Mouse (Mus musculus): ENCODE results near the gene Adamts4.
A peak's percentile ranks its signal among the peaks of the same experiment; 100 is the strongest.

The Adamts4 gene

DNA sequence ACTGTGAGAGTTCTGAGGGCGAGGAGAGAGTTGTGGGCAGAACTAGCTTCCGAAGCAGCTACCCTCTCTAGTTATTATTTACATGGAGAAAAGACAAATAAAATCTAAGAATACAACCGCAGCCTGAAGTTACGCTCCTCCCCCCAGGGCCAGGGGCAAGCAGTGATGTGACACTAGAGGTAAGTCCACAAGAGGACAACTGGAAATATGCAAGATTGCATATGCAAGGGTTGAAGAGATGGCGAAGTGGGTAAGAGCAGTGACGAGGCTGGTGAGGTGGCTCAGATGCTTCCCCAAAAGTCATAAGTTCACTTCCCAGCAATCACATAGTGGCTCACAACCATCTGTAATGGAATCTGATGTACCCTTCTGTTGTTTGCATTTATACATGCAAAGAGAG, 27.1 kb upstream of the Adamts4 start:
- H3K36me3 ChIP-seq (ENCODE audit: control insufficient read depth, insufficient read depth, low read length, poor library complexity, severe bottlenecking): peaks cover 1% of the 10 kb centered on the region
- peak; percentile 18 for DNase-seq (ENCODE audit: low read depth, low spot score)
- no peaks in the 10 kb centered on the region for H3K27me3 ChIP-seq (ENCODE audit: control insufficient read depth, insufficient read depth, low read length, poor library complexity, severe bottlenecking)

DNA sequence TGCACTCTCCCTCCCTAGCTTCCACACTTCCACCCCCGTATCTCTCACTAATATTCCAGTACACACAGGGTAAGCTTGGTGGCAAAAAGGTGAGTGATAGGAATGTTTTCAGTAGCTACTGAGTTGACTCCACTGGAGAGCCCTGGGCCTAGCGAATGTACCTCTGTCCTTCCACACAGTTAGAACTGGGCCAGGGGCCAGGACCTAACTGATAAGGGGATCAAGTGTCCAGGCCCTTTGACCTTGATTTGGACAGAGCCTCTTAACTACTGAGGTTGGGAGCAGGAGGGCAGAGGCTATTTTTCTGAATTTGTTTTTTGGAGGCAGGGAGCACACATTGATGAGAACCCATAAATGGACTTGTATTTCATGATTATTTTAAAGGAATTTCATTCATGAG, 26.4 kb upstream of the Adamts4 start:
- no peak for DNase-seq (ENCODE audit: low read depth, low spot score)
- no peaks in the 10 kb centered on the region for H3K27me3 ChIP-seq (ENCODE audit: control insufficient read depth, insufficient read depth, low read length, poor library complexity, severe bottlenecking)
- H3K36me3 ChIP-seq (ENCODE audit: control insufficient read depth, insufficient read depth, low read length, poor library complexity, severe bottlenecking): peaks cover 1% of the 10 kb centered on the region

DNA sequence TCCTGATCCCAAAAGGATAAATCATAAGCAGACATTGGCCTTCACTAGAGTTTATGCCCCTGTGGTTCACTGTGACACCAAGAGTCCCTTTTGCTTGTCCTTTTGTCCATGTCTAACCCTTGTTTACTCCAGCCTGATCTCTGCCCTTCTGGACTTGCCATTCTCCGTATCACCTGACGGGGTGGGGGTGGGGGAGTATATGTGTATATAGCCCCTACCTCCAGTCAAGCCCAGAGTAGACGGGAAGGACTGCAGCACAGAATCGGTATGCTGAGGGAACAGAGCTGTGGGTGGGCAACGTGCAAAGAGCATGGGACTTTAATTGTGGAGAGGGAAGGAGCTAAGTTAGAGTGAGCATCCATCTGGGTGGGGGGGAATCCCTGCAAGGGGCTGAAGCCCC, 25.4 kb upstream of the Adamts4 start, which contains the start of gene Apoa2:
Apoa2 (plus strand) TSS at position 198 of the 400 bp plus-strand sequence.
- peaks cover 1% of the 10 kb centered on the region; the same call in 1 of the 2 replicates for H3K36me3 ChIP-seq (ENCODE audit: control insufficient read depth, insufficient read depth, low read length, poor library complexity, severe bottlenecking)
- no peak for DNase-seq (ENCODE audit: low read depth, low spot score)
- H3K27me3 ChIP-seq (ENCODE audit: control insufficient read depth, insufficient read depth, low read length, poor library complexity, severe bottlenecking): no peaks in the 10 kb centered on the region

DNA sequence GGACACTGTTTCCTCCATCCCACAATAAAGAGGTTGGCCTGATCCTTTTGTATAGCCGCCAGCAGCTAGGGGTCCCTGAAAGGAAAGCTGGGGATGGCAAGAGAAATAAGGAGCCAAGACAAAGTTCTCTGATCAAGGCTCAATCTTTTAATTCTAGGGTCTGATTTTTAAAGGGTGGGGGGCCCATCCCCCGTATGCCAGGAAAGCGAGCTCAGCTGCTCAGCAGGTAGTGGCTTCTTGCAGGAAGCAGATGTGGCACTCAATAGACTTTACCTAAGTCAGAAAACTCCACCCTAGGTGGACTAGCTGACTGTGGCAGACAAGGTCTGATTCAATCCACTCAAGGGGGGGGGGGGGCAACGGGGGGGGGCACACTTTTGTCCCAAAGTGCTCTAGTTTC, 23.4 kb upstream of the Adamts4 start:
- H3K27me3 ChIP-seq (ENCODE audit: control insufficient read depth, insufficient read depth, low read length, poor library complexity, severe bottlenecking): no peaks in the 10 kb centered on the region
- no peak for DNase-seq (ENCODE audit: low read depth, low spot score)
- H3K36me3 ChIP-seq (ENCODE audit: control insufficient read depth, insufficient read depth, low read length, poor library complexity, severe bottlenecking): no peaks in the 10 kb centered on the region

DNA sequence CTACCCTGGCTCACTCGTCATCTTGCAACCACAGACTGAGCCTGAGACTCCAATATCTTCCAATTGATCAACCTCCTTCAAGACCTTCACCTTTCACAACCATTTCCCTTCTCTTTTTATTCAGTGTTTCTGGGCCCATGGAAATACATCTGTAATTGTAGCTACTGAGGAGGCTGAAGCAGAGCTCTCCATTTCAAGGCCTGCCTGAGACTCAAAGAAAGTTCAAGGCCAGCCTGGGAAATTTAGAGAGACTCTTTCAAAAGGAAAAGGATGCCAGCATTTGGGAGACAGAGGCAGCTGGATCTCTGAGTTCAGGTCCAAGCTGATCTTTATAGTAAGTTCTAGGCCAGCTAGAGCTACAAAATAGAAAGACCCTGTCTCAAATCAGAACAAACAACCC, 22.3 kb upstream of the Adamts4 start:
- Histone ChIP-seq H3K36me3 (ENCODE audit: control insufficient read depth, insufficient read depth, low read length, poor library complexity, severe bottlenecking) (no peaks in the 10 kb centered on the region), H3K27me3 (ENCODE audit: control insufficient read depth, insufficient read depth, low read length, poor library complexity, severe bottlenecking) (no peaks in the 10 kb centered on the region)
- DNase-seq (ENCODE audit: low read depth, low spot score): no peak

DNA sequence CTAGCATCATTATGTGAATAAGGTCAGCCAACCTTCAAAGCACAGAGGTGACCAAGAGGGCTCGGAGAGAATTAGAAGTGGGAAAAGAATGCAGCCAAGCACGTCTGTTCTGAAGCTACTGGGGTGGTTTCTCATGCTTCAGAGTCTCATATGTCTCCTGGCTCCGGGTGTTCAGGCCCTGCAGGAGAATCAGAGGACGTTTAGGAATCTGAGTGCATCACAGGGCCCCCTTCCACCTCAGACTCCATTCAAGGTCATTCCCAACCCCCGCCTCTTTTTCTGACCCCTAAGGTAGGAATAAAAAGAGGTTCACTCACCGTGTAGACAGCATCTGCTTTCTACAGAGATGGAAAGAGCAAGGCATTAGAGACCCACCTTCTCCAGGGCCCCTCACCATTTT, 20.5 kb upstream of the Adamts4 start:
- DNase-seq (ENCODE audit: low read depth, low spot score): no peak
- Histone ChIP-seq H3K27me3 (ENCODE audit: control insufficient read depth, insufficient read depth, low read length, poor library complexity, severe bottlenecking) (no peaks in the 10 kb centered on the region), H3K36me3 (ENCODE audit: control insufficient read depth, insufficient read depth, low read length, poor library complexity, severe bottlenecking) (no peaks in the 10 kb centered on the region)

DNA sequence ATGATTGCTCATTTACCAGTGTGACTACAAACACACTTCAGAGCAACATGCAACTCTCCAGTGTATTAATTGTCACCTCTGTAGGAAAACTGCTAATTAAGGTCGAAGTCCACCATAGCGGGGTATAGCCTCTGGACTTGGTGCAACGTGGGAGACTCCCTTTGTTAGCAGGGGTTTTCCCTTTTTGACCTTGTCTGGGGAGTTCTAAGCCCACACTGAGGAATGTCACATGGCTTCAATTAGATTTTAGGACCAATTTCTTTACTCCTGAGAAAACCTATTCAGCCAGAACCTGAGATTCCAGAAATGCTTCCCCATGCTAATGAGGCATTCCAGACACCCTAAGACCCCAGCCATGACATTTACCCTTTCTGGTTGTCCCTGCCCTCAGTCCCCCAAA, 20.0 kb upstream of the Adamts4 start:
- DNase-seq (ENCODE audit: low read depth, low spot score): no peak

DNA sequence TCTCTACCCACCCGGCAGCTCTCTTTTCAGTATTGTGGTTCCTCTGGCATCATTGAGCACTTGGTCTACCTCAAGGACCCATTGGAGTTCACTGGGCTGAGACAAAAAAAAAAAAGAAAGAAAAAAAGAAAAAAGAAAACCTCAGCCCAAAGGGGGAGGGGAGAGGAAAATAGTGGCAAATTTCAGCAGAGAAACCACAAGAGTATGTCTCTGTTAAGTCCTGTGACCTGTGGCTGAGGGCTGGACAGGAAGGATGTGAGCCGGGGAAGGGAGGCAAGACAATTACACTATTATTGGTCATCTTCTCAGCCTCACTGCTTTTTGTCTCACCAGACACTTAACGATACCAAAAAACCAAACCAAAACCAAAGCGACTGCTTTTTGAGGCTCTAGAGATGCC, 18.4 kb upstream of the Adamts4 start:
- H3K27me3 ChIP-seq (ENCODE audit: control insufficient read depth, insufficient read depth, low read length, poor library complexity, severe bottlenecking): no peaks in the 10 kb centered on the region
- peak; percentile 46 for DNase-seq (ENCODE audit: low read depth, low spot score)
- no peaks in the 10 kb centered on the region; the same call in 1 of the 2 replicates for H3K36me3 ChIP-seq (ENCODE audit: control insufficient read depth, insufficient read depth, low read length, poor library complexity, severe bottlenecking)

More for the DNA sequence above, 20.0 kb upstream of the Adamts4 start:
- no peaks in the 10 kb centered on the region for H3K27me3 ChIP-seq (ENCODE audit: control insufficient read depth, insufficient read depth, low read length, poor library complexity, severe bottlenecking)
- H3K36me3 ChIP-seq (ENCODE audit: control insufficient read depth, insufficient read depth, low read length, poor library complexity, severe bottlenecking): no peaks in the 10 kb centered on the region; the same call in 1 of the 2 replicates

DNA sequence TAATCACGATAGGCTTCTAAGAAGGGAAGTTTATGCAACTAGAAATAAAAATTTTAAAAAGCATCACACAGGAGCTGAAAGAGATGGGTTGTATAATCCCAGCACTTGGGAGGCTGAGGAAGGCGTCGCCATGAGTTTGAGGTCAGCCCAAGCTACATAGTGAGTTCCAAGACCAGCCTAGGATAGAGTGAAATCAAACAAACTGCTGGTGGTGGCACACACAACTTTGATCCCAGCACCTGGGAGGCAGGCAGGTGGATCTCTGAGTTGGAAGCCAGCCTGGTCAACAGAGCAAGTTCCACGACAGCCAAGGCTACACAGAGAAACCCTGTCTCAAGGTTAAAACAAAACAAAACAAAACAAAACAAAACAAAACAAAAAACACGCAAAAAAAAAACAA, 17.9 kb upstream of the Adamts4 start:
- no peaks in the 10 kb centered on the region for H3K27me3 ChIP-seq (ENCODE audit: control insufficient read depth, insufficient read depth, low read length, poor library complexity, severe bottlenecking)
- DNase-seq (ENCODE audit: low read depth, low spot score): no peak
- no peaks in the 10 kb centered on the region; the same call in none of the 2 replicates for H3K36me3 ChIP-seq (ENCODE audit: control insufficient read depth, insufficient read depth, low read length, poor library complexity, severe bottlenecking)

DNA sequence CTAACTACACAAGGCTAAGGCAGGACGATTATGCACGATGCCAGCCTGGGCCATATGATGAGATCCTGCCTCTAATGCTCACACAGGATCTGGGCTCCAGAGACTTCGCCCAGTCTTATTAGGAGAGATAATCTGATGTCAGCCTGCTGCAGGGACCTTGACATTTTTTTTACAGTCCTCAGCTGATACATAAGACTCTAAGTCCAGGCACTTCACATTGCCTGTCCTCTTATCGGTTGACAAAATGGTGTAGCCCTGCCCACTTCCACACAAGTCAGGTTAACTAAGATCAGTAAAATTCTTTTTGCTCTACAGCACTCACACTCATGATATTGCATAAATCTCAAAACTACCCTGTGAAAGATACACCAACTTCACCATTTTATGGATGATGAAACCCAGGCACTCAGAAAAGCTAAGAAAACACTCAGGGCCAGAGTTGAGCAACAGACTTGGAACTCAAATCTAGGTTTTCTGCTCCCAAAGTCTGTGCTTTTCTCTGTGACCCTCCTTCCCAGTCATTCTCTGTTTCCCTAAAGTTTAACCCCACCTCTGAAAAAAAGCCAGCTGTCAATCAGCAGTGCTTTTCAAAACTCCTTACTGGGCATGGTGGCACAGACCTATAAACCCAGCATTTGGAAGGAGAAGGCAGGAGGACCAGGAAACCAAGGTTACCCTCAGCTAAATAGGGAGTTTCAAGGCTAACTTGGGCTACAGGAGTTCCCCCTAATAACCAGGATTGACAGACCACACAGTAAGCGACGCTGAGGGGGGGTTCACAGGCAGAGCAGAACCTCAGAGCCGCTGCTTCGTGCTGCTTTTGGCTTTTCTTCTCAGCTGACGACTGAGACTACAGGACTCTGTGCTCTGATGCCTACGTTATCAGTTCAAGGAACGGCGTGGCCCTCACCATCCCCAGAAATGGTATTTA, 17.2 kb upstream of the Adamts4 start:
- Histone ChIP-seq H3K27me3 (ENCODE audit: control insufficient read depth, insufficient read depth, low read length, poor library complexity, severe bottlenecking) (no peaks in the 10 kb centered on the region), H3K36me3 (ENCODE audit: control insufficient read depth, insufficient read depth, low read length, poor library complexity, severe bottlenecking) (peaks cover 4% of the 10 kb centered on the region)
- no peak for DNase-seq (ENCODE audit: low read depth, low spot score)

DNA sequence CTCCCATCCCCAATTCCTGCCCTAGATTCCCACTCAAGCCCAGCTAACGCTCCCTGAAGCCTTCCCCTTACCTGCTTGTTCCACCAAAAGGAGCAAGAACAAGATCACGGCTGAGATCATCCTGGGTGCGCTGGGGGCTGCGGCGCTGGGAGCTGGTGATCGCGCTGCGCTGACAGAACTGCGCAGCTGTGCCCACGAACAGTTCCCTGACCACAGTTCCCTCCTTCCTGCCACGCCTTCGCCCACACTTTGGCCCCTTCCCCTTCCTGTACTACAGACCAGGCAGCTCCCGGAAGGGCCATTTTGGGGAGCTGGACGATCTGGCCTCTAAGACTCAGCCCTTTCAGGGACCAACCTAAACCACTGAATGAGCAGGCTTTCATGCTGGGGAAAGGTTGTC, 16.1 kb upstream of the Adamts4 start, which contains the start of gene Fcer1g:
Fcer1g (minus strand) TSS at position 240 of the 400 bp plus-strand sequence.
- H3K27me3 ChIP-seq (ENCODE audit: control insufficient read depth, insufficient read depth, low read length, poor library complexity, severe bottlenecking): no peaks in the 10 kb centered on the region
- DNase-seq (ENCODE audit: low read depth, low spot score): no peak
- H3K36me3 ChIP-seq (ENCODE audit: control insufficient read depth, insufficient read depth, low read length, poor library complexity, severe bottlenecking): peaks cover 6% of the 10 kb centered on the region

DNA sequence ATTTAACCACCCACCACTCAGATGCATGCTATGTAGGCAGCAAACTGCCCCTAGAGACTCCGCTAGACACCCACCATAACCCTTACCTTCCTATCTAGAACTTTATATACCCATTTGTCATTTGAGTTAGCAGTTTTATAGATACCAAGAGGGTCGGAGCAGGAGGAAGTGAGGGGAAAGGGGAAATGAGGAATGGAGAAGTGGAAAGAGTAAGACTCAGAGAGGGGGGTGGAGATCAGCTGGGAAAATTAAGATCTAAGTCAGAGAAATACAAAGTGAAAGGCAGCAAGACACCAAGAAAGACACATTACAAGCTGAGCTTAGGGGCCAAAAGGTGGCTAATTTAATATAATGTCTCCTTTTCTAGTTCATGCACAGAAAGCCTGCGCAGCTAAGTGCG, 15.7 kb upstream of the Adamts4 start:
- DNase-seq (ENCODE audit: low read depth, low spot score): no peak
- peaks cover 6% of the 10 kb centered on the region for H3K36me3 ChIP-seq (ENCODE audit: control insufficient read depth, insufficient read depth, low read length, poor library complexity, severe bottlenecking)
- H3K27me3 ChIP-seq (ENCODE audit: control insufficient read depth, insufficient read depth, low read length, poor library complexity, severe bottlenecking): no peaks in the 10 kb centered on the region

DNA sequence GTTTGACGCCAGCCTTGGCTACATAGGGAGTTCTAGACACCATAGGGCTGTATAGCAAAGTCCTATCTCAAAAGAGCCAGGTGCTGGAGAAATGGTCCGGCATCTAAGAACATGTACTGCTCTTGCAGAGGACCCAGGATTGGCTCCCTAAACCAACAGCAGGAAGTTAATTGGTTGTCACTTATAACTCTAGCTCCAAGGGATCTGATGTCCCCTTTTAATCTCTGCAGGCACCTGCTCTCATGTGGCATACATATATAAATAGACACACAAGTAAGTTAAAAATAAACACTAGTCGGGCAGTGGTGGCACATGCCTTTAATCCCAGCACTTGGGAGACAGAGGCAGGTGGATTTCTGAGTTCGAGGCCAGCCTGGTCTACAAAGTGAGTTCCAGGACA, 14.4 kb upstream of the Adamts4 start:
- no peak for DNase-seq (ENCODE audit: low read depth, low spot score)
- H3K27me3 ChIP-seq (ENCODE audit: control insufficient read depth, insufficient read depth, low read length, poor library complexity, severe bottlenecking): no peaks in the 10 kb centered on the region
- H3K36me3 ChIP-seq (ENCODE audit: control insufficient read depth, insufficient read depth, low read length, poor library complexity, severe bottlenecking): peaks cover 6% of the 10 kb centered on the region

DNA sequence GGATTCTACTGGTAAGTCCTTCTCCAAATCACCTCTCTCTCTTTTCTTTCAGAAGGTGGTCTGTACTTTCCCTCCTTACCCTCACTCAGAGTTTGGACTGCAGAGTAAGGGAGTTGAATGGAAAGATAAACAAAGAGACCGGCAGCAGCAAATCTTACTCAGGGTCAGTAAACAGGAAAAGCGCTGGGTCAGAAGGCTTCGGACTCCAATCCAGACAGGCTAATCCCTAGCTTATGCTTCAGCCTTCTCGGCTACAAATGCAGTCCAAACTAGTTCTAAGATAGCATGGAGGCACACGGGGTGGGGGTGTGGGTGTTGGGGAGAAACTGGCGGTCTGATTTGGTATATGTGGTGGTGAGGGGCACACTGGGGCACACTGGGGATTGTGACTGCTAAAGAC, 12.8 kb upstream of the Adamts4 start:
- peaks cover 8% of the 10 kb centered on the region for H3K36me3 ChIP-seq (ENCODE audit: control insufficient read depth, insufficient read depth, low read length, poor library complexity, severe bottlenecking)
- H3K27me3 ChIP-seq (ENCODE audit: control insufficient read depth, insufficient read depth, low read length, poor library complexity, severe bottlenecking): no peaks in the 10 kb centered on the region
- DNase-seq (ENCODE audit: low read depth, low spot score): no peak

DNA sequence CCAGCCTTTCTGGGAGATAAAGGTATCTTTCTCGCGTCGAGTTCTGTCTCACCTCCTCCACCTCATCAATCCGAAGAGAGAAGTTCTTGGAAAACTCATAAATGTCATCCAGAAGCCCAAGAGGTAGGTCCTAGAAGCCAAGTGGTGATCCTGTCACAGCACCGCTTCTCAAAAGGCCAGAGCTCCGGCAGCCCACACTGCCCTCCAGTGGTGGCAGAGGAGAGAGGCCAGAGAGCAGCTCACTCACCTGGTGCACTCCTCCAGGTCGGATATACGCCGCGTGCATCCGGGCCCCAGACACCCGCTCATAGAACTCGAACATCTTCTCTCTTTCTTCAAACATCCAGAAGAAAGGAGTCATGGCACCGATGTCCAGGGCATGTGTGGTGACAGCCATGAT, 11.8 kb upstream of the Adamts4 start:
- peak; percentile 75 for DNase-seq (ENCODE audit: low read depth, low spot score)
- peaks cover 8% of the 10 kb centered on the region for H3K36me3 ChIP-seq (ENCODE audit: control insufficient read depth, insufficient read depth, low read length, poor library complexity, severe bottlenecking)
- no peaks in the 10 kb centered on the region for H3K27me3 ChIP-seq (ENCODE audit: control insufficient read depth, insufficient read depth, low read length, poor library complexity, severe bottlenecking)
